Mouse (Mus musculus): ENCODE measurements around the gene Pdk2.

Gene Pdk2

GRCm38 (mm10) chr11:95041139-95041609, at the start of gene Pdk2:
Gene Pdk2, minus strand, starts transcription at chr11:95041354.
- peak; percentile 79 to 97 for DNase-seq (ENCODE audit: low spot score in 2 of 2)

DNA sequence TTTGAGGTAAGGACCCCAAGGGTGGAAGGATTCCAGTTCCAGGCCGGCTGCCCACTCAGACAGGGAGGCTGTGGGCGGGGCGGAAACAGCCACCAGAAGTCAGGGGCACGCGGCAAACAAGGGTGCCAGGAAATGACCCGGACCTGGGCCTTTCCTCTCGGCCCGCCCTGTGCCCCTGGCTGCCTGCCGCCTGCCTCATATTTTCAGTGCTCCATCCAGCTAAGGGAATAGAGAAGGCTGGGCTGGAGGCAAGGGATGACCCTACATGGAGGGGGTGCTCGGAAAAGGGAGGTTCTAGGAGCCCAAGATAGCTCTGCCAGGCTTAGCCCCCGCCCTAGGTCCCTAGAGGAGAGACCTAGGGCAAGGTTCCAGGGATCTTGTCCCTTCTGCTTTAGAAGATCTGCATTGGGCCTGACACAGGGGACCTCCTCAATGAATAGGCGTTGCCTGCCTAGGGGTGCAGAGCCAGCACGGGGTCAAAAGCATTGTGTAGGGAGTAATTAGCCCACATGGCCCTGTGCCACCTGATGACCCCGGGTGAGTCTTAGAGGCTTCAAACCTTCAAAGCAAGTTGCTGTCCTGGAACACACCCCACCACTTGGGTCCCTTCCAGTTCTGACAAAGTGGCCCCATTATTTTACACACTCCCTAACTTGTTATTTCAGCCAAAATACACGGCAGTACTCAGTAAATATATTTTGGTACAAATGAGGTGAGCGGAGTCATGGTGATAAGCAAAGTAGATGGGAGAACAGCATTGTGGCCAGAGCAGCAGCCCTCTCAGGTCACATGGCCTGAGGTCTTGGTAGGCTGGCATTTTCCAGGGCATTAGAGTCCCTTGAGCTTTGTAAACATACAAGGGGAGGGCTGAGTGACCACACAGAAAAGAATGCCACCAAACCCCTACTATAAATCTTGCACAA, 48.0 kb upstream of the Pdk2 start:
- DNase-seq (ENCODE audit: low spot score in 2 of 2), result no peak

GRCm38 (mm10) chr11:95088286-95088685, 47.1 kb upstream of the Pdk2 start:
- no peak for DNase-seq (ENCODE audit: low spot score in 2 of 2)

- DNase-seq (ENCODE audit: low spot score in 2 of 2), result no peak
Measured at GRCm38 (mm10) chr11:95087301-95088228, 46.4 kb upstream of the Pdk2 start.

DNA sequence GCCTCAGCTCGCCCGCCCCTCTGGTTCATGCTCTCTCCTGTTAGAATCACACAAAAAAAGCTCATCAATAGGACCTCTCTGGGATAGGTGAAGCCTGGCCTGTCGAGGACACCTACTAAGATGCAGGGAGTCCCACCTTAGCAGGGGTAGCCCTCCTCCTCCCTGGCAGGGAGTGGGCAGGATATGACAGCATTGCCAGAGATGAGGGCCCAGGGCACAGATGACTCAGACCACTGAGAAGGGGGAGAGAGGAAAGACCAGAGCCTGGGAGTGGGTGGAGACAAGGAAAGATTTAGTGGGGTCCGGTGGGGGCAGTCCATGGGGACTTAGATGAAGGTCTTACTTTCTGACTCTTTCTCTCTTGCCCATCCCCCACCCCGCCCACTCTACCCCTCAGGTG, 45.1 kb upstream of the Pdk2 start:
- DNase-seq (ENCODE audit: low spot score in 2 of 2), result no peak

DNA sequence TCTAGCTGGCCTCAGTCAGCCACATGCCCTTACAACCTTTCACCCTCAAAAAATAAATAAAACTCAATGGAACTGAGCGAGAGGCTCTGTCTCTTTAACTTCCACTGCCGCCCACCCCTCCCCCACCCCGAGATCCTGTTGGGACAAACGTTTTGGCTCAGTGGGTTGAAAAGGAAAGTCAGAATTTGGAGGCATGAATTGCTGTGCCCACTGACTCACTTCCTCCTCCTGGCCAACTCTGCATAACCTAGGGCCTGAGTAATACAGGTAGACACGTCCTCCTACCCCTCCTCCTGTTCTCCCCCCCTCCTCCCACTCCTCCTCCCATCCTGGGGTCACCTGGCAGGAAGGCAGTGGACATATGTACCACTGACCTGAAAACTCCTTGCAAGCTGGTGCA, 44.6 kb upstream of the Pdk2 start:
- no peak for DNase-seq (ENCODE audit: low spot score in 2 of 2)

DNA sequence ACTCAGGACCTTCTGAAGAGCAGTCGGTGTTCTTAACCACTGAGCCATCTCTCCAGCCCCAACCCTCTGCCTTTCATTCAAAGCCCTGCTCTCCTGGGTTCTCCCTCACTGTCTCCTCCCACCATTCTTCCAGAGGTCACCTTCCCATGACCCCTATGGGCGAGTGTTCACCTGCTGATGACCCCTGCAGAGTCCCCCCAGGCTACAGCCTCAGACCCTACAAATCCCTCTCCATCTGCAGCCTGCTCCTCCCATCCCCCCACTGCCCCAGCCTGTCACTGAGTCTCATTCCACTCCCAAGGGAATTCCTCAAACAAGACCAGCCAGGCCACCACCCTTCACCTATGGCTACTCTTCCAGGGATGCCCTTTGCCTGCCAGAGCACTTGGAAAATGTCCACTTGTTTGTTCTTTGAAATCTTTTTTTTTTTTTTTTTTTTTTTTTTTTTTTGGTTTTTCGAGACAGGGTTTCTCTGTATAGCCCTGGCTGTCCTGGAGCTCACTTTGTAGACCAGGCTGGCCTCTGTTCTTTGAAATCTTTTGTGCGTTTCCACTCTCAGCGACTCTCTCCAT, 43.7 kb upstream of the Pdk2 start:
- no peak for DNase-seq (ENCODE audit: low spot score in 2 of 2)

- no peak for DNase-seq (ENCODE audit: low spot score in 2 of 2)
Measured at GRCm38 (mm10) chr11:95084175-95084574, 43.0 kb upstream of the Pdk2 start.

- no peak for DNase-seq (ENCODE audit: low spot score in 2 of 2)
Measured at GRCm38 (mm10) chr11:95082896-95083295, 41.7 kb upstream of the Pdk2 start.

- DNase-seq (ENCODE audit: low spot score in 2 of 2), result no peak
Measured at GRCm38 (mm10) chr11:95080783-95081182, 39.6 kb upstream of the Pdk2 start.

DNA sequence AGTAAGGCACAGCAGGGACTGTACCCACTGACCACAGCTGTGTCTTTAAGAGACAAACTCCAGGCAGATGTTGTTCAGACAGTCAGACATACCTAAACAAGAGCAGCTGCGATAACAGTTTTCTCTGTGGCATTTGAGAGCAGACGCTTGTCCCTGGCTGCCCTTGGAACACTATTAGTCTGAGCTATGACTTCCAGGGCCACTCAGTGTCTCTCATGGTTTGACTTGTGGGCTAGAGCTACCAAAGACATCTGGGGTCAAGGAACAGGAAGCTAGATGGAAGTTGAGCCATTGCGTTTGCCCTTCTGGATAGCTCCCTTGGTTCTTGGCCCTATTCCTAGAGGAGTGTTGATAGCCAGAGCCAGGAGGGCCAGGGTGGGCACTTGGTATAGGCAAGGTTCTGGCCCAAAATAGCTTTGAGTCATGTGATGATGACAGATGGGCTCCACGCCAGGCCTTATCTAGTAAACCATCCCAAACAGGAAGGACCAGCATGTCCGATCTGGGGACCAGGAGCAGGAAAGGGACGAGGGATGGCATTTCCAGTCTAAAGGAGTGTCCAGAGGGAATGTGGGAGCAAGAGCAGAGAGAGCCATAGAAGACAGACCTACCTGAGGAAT, 38.2 kb upstream of the Pdk2 start:
- DNase-seq (ENCODE audit: low spot score in 2 of 2), result no peak

- DNase-seq (ENCODE audit: low spot score in 2 of 2), result no peak
Measured at GRCm38 (mm10) chr11:95077956-95078355, 36.8 kb upstream of the Pdk2 start.

DNA sequence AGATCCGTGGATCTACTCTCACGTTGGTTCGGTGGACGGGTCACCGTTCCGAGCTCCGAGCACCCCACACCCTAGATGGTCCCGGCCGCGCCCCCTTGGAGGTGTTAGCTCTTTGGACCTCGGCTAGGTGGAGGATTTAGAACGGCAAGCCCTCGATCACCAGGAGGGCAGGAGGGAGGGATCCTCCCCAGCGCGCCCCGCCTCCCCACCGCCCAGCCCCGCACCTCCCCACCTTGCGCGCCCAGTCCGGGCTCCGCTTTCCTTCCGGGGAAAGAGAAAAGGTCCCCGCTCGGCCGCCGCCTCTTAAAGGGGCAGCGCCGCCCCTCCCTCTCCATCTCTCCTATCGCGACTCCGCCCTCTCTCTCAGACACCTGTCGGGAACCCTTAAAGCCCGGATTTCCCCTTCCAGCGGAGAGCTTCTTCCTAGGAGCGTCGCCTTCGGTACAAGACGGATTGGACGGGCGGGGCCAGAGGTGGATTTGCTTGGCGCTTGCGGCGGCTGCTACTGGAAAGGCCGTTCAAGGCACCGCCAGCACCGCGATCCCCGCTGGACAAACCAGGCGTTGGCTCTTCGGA, 35.5 kb upstream of the Pdk2 start, which contains the start of gene Itga3:
Itga3 (minus strand) TSS at position 266 of the 576 bp plus-strand sequence.
- peak; percentile 77 to 78 for DNase-seq (ENCODE audit: low spot score in 2 of 2)

DNA sequence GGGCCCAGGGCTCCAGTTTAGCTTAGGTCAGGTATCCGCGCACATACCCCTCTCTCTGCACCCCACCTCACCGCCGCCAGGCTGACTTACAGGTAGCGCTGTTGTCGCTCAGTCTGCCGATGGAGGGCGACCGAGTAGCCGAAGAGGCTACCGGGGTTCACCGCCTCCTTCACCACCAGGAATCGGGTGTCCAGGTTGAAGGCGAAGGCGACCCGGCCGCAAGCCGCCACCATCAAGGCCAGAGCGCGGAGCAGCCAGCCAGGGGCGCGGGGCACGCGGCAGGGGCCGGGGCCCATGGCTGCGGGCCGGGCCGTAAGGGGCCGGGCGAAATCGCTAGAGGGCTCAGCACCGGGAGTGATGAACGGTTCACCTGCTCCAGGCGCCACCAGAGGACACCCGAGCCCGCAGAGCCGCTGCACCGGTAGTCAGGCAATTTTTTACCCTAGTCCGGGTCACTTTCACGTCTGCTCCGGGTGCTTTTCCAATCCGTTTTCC, 34.9 kb upstream of the Pdk2 start:
- DNase-seq (ENCODE audit: low spot score in 2 of 2), result peak in 1 of 2 experiments; percentile 77

- DNase-seq (ENCODE audit: low spot score in 2 of 2), result no peak
Measured at GRCm38 (mm10) chr11:95075197-95076040, 34.3 kb upstream of the Pdk2 start.

DNA sequence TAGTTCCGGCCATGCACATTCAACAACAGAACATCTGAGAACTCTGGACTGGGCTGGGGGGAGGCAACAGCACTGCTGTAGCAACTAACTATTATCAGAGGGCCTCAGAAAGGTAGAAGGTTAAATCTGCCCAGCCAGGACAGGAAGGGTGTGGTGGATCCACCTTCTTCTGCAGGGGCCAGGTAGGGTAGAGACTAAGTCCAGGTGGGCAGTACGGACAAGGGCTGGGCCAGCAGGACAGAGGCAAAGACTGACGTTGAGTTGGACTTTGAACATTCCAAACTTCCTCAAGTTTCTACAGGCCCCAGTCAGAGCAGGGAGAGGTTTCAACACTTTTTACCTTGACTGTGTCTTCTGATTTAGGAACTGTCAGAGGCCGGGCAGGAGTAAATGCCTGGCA, 33.5 kb upstream of the Pdk2 start:
- DNase-seq (ENCODE audit: low spot score in 2 of 2), result no peak

GRCm38 (mm10) chr11:95073835-95074234, 32.7 kb upstream of the Pdk2 start:
- DNase-seq (ENCODE audit: low spot score in 2 of 2), result no peak

GRCm38 (mm10) chr11:95072804-95073203, 31.6 kb upstream of the Pdk2 start:
- no peak for DNase-seq (ENCODE audit: low spot score in 2 of 2)

DNA sequence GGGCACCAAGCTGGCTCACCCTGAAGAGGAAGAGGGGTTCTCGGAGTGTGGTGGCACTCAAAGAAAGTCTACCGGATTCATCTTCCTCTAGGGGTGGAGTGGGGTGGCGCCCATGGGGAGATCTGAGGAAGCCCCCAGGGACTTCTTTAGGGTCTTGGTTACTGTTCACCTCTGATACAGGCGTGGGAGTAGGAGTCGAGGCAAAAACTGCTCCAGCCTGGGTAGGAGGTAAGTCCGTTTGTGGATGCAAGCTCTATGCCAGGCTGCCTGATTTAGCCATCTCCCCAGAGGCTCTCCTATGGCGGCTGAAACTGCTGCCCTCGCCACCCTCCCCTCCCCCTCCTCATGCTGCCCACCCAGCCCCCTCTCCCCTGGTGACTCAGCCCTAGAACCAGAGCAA, 31.0 kb upstream of the Pdk2 start:
- DNase-seq (ENCODE audit: low spot score in 2 of 2), result no peak

DNA sequence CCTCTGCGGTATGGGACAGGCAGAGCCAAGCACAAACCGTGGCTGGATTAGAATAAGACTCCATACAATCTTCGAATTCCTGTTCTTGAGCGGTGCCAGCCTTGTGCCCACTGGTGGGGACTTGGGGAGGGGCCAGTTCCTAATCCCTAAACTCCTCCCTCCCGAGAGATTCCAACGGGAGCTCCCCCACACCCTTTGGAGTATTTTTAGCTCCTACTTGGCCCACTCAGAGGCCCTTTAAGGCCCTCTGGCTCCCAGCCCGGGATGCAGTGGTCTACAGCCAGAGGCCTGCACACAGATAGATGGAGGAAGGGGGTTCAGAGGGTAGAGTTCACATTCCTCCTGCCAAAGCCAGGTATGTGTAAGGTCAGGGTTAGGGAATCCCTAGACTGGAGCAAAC, 30.1 kb upstream of the Pdk2 start:
- DNase-seq (ENCODE audit: low spot score in 2 of 2), result no peak

Measured in urinary bladder, adult 18-20 months (tissue).